Mouse (Mus musculus) layer of hippocampus, adult 8-10 months (tissue): ENCODE results near the gene Tmprss12. TPM values are rescaled to one million over a fixed set of nuclear protein-coding genes. Genes with fewer than 3 reads are reported as not detected.
A peak's percentile ranks its signal among the peaks of the same experiment; 100 is the strongest.
"Not testable (repeated sequence)": the region's sequence is repeated elsewhere in the genome, so short reads cannot be mapped to it uniquely, and the experiment has no call there.

Experiments
- DNase-seq, 2 experiments: peaks; one replicate each; pipeline ENCODE4 v3.0.0; 2022; ENCODE audit warnings: low spot score in 2 of 2
- total RNA-seq, 4 experiments: library from RNA; stranded (reverse); gene quantifications; 2 replicates each; pipeline ENCODE4 v1.2.4; 2022

Gene Tmprss12
- total RNA-seq, 4 experiments from 2014 or later = not detected

- DNase-seq = peak in 1 of 2 experiments; percentile 25
Observed at GRCm38 (mm10) chr15:100324021-100324591, 43.5 kb downstream of the Tmprss12 start.

DNA sequence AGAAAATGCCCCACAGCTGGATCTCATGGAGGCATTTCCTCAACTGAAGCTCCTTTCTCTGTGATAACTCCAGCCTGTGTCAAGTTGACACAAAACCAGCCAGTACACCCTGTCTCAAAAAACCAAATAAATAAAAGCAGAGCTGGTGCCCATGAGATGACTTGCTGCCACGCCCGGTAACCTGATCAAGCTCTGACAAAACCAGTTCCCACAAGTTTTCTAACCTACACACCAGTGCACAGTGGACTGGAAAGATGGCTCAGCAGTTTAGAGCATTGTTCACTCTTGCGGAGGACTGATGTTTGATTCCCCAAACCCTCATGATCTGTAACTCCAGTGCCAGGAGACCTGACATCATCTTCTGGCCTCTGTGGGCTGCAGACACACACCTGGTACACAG, 44.6 kb downstream of the Tmprss12 start:
- no peak for DNase-seq

DNA sequence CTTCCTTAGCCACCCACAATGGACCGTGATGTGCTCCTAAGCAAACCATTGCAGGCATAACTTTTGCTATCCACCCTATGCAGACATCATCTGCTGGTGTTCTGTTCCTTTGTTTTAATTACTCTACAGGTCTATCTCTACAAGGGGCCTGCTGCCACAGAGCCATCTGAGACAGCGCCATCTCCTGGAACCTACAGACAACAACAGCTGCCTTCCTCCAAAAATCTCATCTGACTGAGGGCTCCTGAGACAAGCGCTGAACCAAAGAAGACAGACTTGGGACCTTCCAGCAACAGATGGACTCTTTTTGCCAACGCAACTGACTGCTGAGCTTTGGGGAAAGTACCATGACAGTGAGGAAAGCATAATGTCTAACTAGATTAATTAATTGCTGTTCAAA, 47.5 kb downstream of the Tmprss12 start:
- DNase-seq = not testable (repeated sequence)

- DNase-seq = not testable (repeated sequence)
Observed at GRCm38 (mm10) chr15:100329336-100329735, 48.7 kb downstream of the Tmprss12 start.

GRCm38 (mm10) chr15:100330739-100331138, 50.1 kb downstream of the Tmprss12 start:
- DNase-seq = no peak

DNA sequence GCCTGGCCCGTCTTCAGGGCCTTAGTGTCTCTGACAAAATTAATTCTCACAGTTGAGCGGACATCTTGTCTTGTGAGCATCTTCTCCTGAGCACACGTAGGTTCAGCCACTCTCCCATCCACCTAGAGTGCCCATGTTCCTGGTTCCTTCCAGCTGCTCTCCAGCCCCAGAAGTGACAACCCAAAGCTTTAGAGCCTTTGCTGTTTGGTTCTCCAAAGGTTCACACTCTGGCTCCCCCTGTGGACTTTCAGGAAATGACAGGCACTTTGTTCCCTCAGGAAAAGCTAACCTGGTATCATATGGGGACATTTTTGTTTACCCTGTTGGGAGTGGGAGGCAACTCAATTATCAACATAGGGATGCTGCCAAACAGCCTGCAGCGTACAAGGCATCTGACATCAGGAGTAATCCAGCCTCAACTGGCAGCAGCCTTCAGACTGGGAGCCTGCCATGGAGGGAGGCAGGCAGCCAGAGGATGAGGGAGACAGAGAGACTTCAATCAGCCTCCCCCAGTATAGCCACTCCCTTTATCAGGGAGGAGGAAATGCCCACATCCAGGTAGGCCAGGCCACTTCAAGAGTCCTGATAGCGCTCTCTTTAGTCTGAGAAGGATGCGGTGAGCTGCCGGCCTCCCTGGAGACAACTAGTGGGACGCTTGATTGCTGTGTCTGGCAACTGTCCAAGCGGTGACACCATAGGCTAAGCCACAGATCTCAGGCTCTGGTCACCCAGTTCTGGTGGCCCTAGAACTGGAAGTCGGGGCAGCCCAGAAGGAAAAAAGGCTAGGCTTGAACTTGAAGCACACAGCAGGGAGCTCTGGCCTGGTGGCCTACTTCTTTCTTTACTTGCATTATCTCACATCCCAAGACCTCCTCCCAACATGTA, 51.7 kb downstream of the Tmprss12 start:
- DNase-seq = not testable (repeated sequence)

- DNase-seq = no peak
Observed at GRCm38 (mm10) chr15:100334629-100335028, 54.0 kb downstream of the Tmprss12 start, which contains the start of gene Mettl7a3. Mettl7a3 (plus strand) TSS chr15:100334929.

GRCm38 (mm10) chr15:100337328-100337727, 56.7 kb downstream of the Tmprss12 start:
- not testable (repeated sequence) for DNase-seq

DNA sequence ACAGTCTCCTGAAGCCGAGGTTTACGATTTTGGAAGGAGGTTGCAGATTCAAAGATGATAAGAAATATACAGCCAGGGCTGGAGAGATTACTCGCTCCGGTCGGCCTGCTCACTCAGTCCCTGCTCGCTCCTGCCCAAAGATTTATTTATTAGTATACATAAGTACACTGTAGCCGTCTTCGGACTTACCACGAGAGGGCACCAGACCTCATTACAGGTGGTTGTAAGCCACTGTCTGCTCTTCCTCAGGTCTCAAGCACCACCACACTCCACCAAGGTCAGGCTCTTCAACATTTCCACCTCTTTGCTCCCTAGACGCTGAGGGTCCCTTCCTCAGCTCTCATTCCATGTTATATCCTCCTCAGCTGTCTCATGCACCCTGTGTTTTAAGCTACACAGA, 57.2 kb downstream of the Tmprss12 start:
- peak in 1 of 2 experiments; percentile 29 for DNase-seq

DNA sequence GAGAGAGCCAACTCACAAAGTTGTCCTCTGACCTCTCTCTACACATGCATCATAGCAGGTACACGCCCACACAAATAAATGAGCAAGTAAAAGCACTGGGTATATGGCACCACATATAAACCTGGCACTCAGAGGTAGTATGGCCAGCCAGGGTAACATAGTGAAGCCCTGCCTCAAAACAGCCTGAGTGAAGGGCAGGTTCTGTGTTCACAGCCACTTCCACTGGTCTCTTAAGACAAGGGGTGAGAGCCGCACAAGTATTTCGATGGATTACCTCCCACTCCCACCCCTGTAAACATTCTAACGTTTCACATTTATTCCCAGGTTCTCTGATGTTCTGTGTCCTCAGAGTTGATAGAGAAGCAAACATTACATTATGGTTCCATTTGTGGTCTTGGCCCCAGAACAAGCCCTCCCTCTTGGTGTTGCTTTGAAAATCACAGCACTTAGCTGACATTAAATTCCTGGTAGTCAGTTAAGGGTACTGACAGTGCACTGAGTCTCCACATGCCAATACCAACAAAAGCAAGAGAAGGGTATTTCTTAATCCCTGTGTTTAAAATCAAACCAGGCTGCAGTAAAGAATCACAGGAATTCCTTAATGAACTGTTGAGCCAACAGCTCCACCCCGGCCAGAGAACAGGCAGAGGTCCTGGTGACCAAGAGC, 60.8 kb downstream of the Tmprss12 start:
- not testable (repeated sequence) for DNase-seq

Other genes with a start within 250 kb of the Tmprss12 start
- 10 to 100 TPM; 46.0 to 55.2 (median 48.7) TPM for gene Dip2b, start 242.2 kb upstream of the Tmprss12 start, total RNA-seq
- gene Atf1, start 53.0 kb upstream of the Tmprss12 start, total RNA-seq = 10 to 100 TPM; 24.1 to 28.2 (median 25.9) TPM
- gene Mettl7a1, start 23.3 kb downstream of the Tmprss12 start, total RNA-seq = 10 to 100 TPM; 35.0 to 49.9 (median 40.9) TPM
- gene Mettl7a3, start 54.1 kb downstream of the Tmprss12 start, total RNA-seq = under 1 TPM in 1 of 4 experiments, not detected in 3; 0.98 TPM
- gene Methig1, start 72.3 kb downstream of the Tmprss12 start, total RNA-seq = not detected
- gene Mettl7a2, start 72.4 kb downstream of the Tmprss12 start, total RNA-seq = 1 to 10 TPM in 2 of 4 experiments, under 1 TPM in 1, not detected in 1; 0.94 to 1.2 (median 1.1) TPM
- not detected for gene Higd1c, start 83.7 kb downstream of the Tmprss12 start, total RNA-seq
- gene Gm5475, start 141.3 kb downstream of the Tmprss12 start, total RNA-seq = not detected
- 10 to 100 TPM; 54.1 to 68.5 (median 60.4) TPM for gene Slc11a2, start 144.2 kb downstream of the Tmprss12 start, total RNA-seq
- gene Letmd1, start 188.2 kb downstream of the Tmprss12 start, total RNA-seq = 10 to 100 TPM; 57.2 to 67.6 (median 62.7) TPM
- gene Csrnp2, start 214.7 kb downstream of the Tmprss12 start, total RNA-seq = 10 to 100 TPM; 22.7 to 26.3 (median 24.6) TPM